Mouse (Mus musculus) brain, adult 2 months (tissue): Measurements from ENCODE around the gene Pdss1.
"Not testable (repeated sequence)": the region's sequence is repeated elsewhere in the genome, so short reads cannot be mapped to it uniquely, and the experiment has no call there.

ENCODE experiments used
- DNase-seq: peaks from one replicate; pipeline ENCODE4 v3.0.0; 2011; ENCODE audit warnings: low read depth, low spot score

The Pdss1 gene

DNA sequence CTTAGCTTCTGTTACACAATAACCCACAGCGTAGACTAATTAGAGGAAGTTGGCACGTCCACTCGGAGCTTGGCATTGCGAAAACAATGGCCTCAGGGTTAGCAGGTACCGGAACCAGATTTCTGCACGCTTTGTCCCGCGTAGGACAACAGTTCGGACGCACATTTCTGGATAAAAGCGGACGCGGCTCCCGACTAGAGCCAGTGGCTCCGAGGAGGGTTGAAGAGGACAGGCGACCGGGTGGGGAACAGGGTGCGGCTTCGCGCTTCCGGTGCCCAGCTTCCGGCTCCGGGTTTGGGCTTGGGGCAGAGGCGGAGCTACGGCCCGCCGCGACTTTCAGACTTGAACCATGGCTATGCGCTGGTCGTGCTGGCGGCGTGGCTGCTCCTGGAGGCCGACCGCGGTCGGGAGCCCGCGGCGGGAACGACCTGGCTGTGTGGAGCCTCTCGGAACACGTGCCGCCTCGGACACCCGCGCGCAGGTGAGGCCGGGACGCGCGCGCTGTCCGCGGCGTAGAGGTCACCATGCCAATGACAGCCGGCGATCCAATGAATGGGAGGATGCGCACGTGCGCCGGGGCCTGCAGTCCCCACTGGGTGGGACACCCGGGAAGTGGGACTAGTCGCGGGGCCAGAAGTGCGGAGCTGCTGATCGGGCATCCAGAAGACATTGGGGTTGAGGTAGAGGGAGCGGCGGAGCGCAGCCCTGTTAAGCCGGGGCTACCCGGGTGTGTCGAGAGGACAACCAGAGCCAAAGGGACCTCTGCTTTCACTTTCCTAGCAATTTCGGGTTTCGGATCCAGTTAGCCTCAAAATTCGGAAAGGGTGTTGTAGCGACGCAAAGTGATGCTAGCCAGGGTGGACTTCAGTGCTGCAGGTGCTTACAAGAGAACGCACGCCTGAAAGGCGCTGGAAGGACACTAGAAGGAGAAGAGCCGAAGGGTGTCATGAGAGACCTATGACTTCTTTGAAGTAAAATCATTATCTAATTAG, at the start of gene Pdss1:
Gene Pdss1, plus strand, starts transcription at position 241 of the 992 bp plus-strand sequence.
- peak; percentile 98 for DNase-seq

DNA sequence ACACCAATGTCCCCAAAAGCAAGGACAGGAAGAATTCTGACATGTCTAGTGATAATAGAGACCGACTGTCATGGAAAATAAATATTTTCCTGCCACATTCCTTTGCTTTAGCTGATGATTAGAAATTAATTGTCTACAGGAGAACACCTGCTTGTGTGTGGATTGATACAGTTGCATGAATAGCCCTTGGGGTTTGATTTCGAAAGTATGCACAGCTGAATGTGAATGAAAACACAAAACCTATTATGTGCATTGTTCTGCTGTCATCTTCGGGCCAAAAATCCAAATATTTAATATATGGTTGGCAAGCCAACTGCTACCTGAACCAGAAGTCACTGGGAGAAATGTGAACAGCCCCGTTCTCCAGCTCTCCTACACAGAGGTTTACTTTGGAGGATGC, 43.4 kb upstream of the Pdss1 start:
- no peak for DNase-seq

DNA sequence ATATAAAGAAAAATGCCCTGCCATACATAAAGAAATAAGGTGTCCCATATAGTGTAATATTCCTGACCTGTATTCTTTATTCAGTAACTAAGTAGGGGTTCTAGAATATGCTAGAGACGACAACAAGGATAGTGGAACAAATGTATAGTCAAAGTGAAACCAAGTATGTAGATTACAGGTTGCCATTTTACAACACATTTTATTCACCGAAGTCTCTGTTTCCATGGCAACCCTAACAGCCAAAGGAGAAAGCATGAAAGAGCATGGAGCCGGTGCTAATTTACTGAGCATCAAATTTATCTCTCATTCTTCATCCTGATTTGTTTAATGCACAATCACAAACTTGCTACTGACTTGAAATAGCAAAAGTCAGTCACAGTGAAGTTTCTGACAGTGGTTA, 37.8 kb upstream of the Pdss1 start:
- DNase-seq = peak; percentile 63

DNA sequence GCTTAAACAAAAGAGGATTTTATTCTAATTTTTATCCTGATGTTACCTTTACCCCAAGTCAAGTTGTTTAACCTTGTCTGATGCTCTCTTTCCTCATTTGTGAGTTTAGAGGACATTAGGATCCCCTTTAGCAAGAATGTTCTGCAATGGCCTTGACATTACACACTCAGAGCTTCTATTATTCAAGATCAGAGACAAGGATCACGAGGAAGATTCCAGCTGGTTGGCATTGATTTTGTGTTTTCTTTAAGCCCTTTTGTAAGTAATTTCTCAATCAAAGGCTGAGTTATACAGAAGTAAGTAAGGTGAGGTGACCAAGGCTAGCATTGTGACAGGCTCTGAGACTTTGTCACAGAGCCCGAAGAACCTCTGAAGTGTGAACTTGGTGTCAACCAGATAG, 33.1 kb upstream of the Pdss1 start:
- DNase-seq = no peak

DNA sequence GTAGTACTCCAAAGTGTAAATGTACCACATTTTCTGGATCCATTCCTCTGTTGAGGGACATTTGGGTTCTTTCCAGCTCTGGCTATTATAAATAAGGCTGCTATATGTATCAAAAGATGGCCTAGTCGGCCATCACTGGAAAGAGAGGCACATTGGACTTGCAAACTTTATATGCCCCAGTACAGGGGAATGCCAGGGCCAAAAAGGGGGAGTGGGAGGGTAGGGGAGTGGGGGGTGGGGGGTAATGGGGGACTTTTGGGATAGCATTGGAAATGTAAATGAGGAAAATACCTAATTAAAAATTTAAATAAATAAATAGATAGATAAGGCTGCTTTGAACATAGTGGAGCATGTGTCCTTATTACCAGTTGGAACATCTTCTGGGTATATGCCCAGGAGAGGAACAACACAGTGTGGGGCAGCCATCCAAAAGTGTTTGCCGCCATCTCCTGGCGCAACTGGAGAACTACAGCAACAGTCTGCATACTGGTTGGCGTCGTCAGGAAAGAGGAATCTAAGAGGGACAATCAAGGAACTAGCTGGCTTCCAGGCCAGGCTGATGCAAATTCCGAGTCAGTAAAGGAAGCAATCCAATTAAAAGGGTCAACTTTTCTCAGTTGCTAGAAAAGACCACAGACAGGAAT, 30.8 kb upstream of the Pdss1 start:
- DNase-seq = peak; percentile 87

DNA sequence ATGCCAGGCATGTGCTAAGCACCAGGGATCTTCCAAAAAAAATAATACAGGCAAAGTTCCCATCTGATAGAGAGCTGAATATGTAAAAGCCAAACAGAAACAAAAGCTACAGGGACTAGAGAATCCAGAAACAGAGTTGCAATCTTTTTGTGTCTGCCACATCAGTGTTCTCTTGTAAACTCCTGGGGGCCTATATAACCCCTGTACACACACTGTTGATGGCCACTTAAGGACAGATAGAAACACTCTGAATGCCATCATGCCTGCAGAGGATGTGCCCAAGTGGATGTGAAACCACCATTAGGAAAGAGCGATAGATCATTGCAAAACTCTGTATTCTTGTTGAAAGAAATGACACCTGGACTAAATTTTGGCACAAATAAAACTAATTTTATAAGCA, 29.5 kb upstream of the Pdss1 start:
- no peak for DNase-seq

DNA sequence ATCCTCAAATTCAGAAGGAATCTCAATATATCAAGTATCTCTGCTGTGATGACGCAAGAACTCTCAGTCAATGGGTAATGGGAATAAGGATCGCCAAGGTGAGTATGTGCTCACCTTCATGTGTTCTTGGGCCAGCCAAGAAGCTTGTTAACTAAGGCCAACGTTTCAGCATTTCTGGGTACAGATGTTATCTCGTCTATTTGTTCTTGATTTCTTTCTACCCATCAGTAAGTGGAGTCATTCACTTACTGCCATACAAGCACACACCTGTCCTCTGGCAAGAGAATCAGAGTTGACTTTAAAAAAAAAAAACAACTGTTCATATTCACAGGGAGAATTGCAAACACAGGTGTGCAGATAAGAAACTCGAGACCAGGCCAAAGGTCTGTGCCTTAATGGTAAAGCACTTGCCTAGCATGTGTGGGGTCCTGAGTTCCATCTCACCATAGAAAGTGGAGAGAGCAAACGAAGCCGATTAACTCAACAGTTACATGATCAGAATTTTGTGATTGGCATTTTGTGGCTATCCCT, 28.4 kb upstream of the Pdss1 start:
- no peak for DNase-seq

DNA sequence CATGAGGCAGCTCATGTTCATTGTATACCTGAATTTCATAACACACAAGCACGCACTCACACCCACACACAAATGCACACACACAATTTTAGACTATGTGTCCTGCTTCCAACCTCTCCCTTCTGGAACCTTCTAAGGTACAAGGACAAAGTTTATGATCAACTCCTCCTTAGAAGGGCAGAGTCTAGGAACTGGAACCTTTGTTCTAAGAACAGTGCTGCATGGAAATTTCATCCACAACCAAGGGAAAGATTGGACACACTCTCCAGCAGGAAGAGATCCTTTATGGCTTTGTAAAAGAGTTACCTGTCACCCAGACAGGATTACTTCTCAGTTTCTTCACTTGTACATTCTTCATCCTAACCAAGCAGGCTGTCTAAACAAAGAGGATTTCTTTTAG, 22.2 kb upstream of the Pdss1 start:
- DNase-seq = no peak

DNA sequence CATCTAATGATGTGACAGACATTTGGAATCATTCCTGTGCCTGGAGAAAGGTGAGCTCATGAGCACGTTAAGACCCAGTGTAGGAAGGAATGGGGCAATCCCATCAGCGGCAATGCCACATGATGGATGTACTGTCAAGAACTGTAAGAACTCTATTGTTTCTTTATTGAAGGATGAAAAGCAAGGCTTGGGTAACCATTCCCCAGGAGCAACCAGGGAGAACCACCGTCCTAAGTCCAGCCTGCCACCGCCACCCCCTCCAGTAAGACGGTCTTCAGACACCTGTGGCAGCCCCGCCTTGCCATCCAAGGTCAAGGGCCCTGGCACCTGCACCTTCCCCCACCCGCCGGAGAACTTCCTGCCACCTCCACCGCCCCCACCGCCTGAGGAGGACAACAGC, 20.7 kb upstream of the Pdss1 start:
- no peak for DNase-seq

DNA sequence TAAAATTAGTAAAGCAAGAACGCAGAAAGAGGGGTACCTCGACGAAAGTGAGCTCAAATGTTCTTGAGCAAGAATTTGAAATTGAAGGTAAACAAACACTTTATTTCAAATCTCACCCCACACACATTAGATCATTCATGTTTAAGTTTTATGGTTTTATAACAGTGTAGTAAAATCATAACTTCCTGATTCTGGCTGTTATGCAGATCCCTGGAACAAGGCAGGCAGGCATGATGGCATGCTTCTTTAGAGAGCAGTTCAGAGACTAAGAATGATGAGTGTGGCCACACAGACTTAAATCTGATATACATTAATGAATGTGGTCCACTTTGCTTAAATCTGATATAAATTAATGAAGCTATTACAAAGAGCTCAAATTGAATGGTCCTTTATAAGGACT, 18.7 kb upstream of the Pdss1 start:
- DNase-seq = no peak

DNA sequence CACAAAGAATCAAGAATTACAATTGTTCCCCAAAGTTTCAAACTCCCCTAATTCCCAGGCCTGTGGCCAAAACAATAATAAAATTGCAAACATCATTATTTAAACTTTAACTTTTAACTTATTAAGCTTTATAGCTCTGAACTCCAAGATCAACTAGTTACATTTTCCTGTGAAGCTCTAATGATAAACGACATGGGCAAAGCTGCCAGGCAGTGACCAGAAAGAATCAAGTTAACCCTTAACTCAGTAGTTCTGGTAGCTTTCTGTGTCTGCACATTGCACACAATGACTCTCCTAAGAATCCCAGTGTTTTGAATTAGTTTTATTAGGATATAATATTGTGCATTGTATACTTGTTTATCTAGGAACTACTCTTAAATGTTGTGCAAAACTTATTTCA, 16.5 kb upstream of the Pdss1 start:
- DNase-seq = no peak

DNA sequence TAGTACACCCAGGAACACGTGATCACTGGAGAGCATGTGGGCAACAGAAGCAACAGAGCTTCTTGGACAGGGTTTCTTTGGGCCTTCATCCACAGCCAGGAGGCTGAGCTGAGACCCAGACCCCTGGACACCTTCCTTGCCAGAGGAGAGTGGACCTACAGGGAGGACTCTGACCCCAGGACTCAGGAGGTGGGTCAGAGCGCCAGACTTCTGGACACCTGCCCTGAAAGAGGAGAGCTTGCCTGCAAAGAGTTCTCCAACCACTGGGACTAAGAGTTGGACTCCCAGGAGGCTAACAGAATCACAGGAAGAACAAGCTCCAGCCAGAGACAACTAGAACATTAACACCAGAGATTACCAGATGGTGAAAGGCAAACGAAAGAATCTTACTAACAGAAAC, 14.6 kb upstream of the Pdss1 start:
- DNase-seq = not testable (repeated sequence)

DNA sequence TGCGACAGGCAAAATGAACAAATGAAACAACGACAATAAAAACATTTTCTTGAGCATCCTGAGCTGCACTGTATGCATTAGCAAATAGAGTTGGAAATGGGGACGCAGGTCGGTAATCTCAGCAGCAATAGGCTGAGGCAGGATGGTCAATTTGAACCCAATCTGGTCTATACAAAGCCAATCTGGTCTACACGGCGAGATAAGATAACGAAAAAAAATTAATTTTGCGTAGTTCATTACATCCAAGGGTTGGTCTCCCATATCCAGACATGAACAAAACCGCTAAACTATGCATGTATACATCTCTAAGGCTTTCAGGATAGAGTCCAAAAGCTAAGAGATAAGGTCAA, 415 bp upstream of the Pdss1 start:
- no peak for DNase-seq

DNA sequence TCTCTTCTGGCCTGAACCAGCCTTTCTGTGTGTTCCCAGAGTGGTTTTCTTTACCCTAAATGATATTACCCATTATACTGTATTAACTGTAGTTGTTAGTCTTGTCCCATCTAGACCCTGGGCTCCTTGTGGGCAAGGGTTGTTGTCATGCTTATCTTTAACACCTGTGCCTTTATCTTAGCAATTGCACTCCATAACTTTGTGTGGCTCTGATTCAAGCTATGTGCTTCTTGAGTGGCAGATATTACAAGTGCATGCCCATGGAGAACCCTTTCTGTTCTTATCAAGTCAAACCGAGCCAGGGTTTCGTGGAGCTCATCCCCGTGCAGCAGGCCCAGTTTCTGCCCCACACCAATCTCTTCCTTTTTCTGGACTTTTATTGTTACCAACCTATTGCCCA, 8.6 kb downstream of the Pdss1 start:
- no peak for DNase-seq

DNA sequence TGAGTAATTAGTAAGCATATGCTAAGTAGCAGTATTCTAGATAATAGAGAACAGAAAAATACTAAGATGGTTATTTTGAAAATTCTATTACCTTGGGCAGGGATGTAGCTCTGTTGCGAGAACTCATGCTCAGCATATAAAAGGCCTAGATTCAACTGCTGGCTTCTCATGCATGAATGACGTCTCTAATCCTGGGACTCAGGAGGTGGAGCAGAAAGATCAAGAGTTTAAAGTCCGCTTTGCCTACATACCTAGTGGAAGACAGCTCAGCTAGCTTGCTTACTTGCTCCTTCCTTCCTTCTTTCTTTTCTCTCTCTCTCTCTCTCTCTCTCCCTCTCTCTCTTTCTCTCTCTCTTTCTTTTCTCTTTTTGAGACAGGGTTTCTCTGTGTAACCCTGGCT, 19.1 kb downstream of the Pdss1 start:
- no peak for DNase-seq

DNA sequence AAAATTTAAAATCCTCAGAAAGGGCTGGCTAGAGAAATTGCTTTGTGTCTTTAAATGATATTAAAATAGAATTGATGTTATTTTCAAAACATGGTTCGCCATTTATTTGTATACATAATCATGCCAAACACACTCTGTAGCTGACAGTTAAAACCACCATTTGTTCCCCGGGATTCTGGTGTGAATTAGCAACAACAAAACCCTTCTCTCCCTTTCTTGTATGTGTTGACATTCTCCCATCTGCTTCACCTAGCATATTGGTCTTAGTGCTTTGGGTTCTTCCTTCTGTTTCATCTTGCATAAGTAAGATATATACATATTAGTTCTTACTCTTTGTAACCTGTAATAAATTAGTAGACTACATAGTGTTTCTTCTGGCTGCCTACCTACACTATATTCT, 23.3 kb downstream of the Pdss1 start:
- DNase-seq = peak; percentile 19

DNA sequence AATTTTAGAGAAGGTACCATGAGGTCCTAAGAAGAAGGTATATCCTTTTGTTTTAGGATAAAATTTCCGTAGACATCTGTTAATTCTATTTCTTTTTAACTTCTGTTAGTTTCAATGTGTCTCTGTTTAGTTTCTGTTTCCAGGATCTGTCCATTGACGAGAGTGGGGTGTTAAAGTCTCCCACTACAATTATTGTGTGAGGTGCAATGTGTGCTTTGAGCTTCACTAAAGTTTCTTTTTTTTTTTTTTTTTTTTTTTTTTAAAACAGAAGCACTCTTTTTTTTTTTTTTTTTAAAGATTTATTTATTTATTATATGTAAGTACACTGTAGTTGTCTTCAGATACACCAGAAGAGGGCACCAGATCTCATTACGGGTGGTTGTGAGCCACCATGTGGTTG, 30.6 kb downstream of the Pdss1 start:
- not testable (repeated sequence) for DNase-seq

DNA sequence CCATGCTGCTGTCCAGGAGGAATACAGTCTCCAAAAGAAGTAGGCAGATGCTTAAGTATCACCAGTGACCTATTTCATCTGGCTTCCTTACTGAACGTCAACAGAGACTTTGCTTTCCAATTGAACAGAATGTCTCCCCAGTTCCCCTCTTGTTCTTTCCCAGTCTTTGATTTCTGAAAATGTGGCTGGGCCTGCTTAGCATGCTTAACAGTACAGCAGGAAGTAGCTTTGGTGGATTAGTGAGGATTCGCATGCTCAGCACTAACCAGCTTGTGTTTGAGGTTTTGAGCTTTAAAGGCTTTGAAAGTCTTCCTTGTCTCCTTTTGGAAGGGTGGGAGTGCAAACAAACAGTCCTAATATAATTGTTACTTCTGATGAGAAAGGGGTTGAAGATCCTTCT, 32.9 kb downstream of the Pdss1 start:
- no peak for DNase-seq

DNA sequence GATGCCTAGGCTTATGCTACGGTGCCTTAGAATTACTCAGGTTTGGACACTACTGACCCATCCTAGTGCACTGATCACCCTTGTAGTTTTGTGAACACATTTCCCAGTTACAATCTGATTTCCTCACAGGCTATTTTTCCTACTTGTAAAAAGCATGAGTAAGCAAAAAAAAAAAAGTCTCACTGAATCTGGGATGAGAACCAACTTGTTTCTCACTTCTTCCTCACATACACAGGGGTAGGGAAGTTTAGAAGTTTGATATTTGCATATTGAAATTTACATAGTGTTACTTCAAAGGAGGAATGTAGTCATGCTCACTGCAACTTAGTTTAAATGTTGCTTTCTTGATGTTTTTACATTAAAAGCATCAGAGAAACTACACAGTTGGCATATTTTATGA, 38.2 kb downstream of the Pdss1 start:
- peak; percentile 63 for DNase-seq

DNA sequence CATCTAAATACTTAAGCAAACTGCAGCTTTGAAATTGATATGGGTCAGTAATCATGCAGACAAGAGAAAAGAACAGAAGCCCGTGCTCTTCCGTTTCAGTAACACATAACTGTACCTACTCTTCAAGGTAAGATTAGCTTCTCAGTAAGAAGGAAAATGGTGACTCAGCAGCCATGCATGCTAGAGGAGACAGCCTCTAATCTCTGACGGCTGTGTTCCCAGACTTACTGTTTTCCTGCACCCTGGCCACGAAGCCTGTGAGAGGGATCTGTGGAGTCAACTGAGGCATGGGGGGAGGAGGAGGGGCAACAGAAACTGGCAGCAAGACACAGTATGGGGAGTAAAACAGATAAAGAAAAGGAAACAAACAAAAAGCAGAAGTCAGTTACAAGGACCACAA, 54.6 kb downstream of the Pdss1 start:
- peak; percentile 16 for DNase-seq

DNA sequence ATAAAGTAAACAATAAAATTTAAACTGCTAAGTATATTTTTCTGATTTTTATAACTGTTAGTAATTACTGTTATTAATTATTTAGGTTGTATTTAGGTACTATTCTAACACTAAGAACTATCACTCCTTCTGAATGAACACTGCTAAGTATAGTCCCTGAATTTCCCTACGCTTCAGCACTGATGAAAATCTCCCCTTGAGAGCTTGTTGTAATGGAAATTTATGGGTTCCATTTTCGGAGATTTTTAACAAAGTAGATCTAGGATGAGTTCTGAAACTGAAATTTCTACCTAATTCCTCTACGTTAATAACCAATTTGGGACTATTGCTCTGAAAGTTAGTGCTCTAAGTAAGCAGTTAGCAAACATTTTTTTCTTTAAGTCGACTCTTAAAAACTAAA, 59.0 kb downstream of the Pdss1 start:
- DNase-seq = no peak

DNA sequence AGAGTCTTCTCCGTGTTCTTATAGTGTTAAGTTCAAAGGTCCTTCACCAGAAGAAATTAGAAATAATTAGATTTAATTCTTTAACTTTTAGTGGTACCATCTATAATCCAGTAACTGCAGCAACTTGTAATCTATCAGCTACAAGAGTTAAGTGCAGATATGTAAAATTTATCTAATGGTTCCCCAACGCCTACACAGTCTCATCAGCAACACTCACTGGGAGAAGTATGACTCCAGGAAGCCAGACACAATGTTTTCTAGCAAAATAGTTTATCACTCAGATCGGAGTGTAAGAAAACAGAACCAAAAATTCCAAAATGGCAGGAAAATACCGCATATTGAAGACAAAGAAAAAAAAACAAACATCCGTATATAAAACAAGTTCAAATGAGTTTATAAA, 60.6 kb downstream of the Pdss1 start:
- no peak for DNase-seq

DNA sequence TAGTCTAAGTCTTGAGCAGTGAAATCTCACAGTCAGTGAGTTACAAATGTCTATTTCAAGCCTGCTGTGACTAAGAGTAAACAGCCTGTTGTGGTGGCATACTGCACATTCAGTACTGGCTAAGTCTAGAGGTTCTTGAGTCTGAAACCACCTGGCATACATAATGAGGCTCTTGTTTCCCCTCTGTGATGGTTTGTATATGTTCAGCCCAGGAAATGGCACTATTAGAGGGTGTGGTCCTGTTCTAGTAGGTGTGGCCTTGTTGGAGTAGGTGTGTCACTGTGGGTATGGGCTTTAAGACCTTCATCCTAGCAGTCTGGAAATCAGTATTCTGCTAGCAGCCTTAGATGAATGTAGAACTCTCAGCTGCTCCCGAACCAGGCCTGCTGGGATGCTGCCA, 62.1 kb downstream of the Pdss1 start:
- DNase-seq = peak; percentile 15
